Mouse (Mus musculus): ENCODE measurements at regions not wholly inside any gene's neighbourhood (a gene's known extent, or its start where the extent isn't known, plus 50 kb on each side); places are given as distances from the start of the nearest gene placed in this dataset.
A peak's percentile ranks its signal among the peaks of the same experiment; 100 is the strongest.

DNA sequence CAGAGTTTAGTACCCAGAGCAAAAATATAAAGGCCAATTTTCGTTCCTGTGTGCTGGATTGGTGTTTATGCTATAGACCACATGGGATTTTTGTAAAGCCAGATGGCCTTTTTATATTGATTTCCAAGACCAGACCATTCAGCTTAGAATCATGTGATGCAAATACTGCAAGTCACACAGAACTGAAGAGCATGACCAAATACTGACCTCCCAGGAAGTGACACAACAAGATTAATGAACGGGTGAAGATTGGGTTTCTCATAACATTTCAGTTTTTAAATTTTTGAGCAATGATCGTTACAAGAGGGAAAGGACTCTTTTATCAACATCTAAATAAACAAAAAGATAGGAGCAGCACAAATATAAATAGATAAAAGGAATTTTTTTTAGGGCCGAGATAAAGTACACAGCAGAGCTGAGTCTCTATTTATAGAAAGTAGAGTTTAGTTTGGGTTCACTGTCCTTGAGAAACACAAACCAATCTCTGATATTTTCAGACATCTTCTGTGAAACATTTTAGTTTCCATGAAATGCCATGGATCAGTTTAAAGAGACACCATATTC lies 105.7 kb upstream of the Tars start:
- TF ChIP-seq CTCF (IDR thresholded peaks at IDR 0.05; ENCODE audit: low read depth) = no peak
- H3K27me3 ChIP-seq (replicated peaks; ENCODE audit: control insufficient read depth, insufficient read depth, low read length) = no peaks in the 10 kb centered on the region
- ATAC-seq = no peak
- 29% methylated on average over 4 of the region's 4 CpGs for WGBS
- H3K36me3 ChIP-seq (ENCODE audit: control insufficient read depth, insufficient read depth) = no peaks in the 10 kb centered on the region
- H3K9ac ChIP-seq (ENCODE audit: low read depth, low read length) = no peak overlapping the region
- H3K4me3 ChIP-seq (ENCODE audit: low read depth, low read length) = no peak overlapping the region
- H3K4me2 ChIP-seq (replicated peaks; ENCODE audit: low read depth) = no peak overlapping the region
- no peak overlapping the region for H3K27ac ChIP-seq (ENCODE audit: low read depth, low read length)
- H3K9me3 ChIP-seq (ENCODE audit: control insufficient read depth) = no peaks in the 10 kb centered on the region
- H3K4me1 ChIP-seq (replicated peaks; ENCODE audit: control insufficient read depth, insufficient read depth, low read length) = no peaks in the 10 kb centered on the region

DNA sequence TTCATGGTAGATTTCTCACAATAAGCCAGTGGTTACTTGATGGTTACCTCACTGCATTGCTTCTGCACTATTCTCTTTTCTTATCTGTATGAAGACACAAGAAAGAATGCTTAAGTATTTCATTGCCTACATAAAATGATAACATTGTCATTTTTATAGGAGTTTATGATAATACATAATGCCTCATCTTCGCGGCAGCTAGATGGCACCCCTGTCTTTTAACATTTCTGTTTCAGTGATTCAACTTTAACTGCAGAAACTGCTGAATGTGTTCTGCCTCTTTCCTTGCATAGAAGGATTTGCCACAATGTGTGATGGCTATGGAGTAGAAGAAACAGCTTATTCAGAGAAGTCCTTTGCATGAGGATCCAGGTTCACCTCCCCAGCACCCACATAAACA lies 97.0 kb upstream of the Tars start:
- 80% methylated on average over 2 of the region's 2 CpGs for WGBS
- TF ChIP-seq CTCF (IDR thresholded peaks at IDR 0.05; ENCODE audit: low read depth) = peak; percentile 20
- Histone ChIP-seq H3K27ac (ENCODE audit: low read depth, low read length) (no peak overlapping the region), H3K4me3 (ENCODE audit: low read depth, low read length) (no peak overlapping the region), H3K9ac (ENCODE audit: low read depth, low read length) (no peak overlapping the region), H3K4me2 (replicated peaks; ENCODE audit: low read depth) (no peak overlapping the region), H3K27me3 (replicated peaks; ENCODE audit: control insufficient read depth, insufficient read depth, low read length) (no peaks in the 10 kb centered on the region), H3K4me1 (replicated peaks; ENCODE audit: control insufficient read depth, insufficient read depth, low read length) (no peaks in the 10 kb centered on the region), H3K36me3 (ENCODE audit: control insufficient read depth, insufficient read depth) (no peaks in the 10 kb centered on the region), H3K9me3 (ENCODE audit: control insufficient read depth) (no peaks in the 10 kb centered on the region)
- ATAC-seq = no peak

DNA sequence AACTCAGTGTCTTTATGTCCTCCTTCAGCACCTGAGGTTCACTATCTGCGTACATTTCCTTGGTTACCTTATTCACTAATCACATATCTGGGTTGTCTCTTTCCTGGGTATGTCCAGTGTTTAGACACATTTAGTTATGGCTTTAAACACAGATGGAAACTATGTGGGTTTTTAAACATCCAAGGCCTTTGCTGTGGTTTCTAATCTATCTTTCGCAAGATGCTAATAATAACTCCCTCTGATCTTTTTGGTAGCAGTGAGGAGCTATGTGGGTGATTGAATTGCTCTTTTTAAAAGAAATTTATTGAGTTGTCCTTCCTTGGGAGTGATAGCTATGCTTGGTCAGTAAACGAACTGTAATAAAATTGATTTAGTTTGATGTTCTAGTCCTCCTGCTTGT lies 89.7 kb upstream of the Tars start:
- Histone ChIP-seq H3K36me3 (ENCODE audit: control insufficient read depth, insufficient read depth) (no peaks in the 10 kb centered on the region), H3K4me2 (replicated peaks; ENCODE audit: low read depth) (no peak overlapping the region), H3K27me3 (replicated peaks; ENCODE audit: control insufficient read depth, insufficient read depth, low read length) (no peaks in the 10 kb centered on the region), H3K4me1 (replicated peaks; ENCODE audit: control insufficient read depth, insufficient read depth, low read length) (no peaks in the 10 kb centered on the region), H3K27ac (ENCODE audit: low read depth, low read length) (no peak overlapping the region), H3K9ac (ENCODE audit: low read depth, low read length) (no peak overlapping the region), H3K9me3 (ENCODE audit: control insufficient read depth) (no peaks in the 10 kb centered on the region), H3K4me3 (ENCODE audit: low read depth, low read length) (no peak overlapping the region)
- 39% methylated on average over 3 of the region's 3 CpGs for WGBS
- no peak for TF ChIP-seq CTCF (IDR thresholded peaks at IDR 0.05; ENCODE audit: low read depth)
- no peak for ATAC-seq

DNA sequence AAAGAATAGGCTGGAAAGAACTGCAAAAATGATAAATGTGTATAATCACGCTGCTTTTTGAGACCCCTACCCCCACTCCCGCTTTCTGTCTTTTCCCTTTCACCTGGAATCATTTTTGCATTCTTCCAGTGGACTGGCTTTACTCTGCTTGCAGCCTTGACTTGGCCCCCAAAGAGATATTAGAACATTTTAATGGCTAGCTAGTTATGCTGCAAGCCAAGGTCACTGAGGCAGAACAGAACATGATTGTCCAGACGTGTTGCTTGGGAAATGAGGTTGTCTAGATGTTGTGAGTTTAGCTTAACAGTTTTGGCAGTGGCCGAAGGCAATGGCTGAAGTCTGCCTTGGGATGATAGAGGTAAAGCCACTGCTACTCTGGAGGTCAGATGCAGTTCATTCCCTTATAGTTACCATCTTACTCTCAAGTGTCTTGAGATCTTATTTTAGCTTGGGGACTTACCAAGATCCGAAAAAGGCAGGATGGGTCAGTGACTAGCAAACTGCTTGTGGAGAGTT lies 87.9 kb upstream of the Tars start:
- Histone ChIP-seq H3K36me3 (ENCODE audit: control insufficient read depth, insufficient read depth) (no peaks in the 10 kb centered on the region), H3K9me3 (ENCODE audit: control insufficient read depth) (no peaks in the 10 kb centered on the region), H3K27me3 (replicated peaks; ENCODE audit: control insufficient read depth, insufficient read depth, low read length) (no peaks in the 10 kb centered on the region), H3K4me1 (replicated peaks; ENCODE audit: control insufficient read depth, insufficient read depth, low read length) (no peaks in the 10 kb centered on the region), H3K9ac (ENCODE audit: low read depth, low read length) (no peak overlapping the region), H3K4me2 (replicated peaks; ENCODE audit: low read depth) (no peak overlapping the region), H3K4me3 (ENCODE audit: low read depth, low read length) (no peak overlapping the region), H3K27ac (ENCODE audit: low read depth, low read length) (no peak overlapping the region)
- ATAC-seq = no peak
- TF ChIP-seq CTCF (IDR thresholded peaks at IDR 0.05; ENCODE audit: low read depth) = no peak
- WGBS = 77% methylated on average over 5 of the region's 5 CpGs

DNA sequence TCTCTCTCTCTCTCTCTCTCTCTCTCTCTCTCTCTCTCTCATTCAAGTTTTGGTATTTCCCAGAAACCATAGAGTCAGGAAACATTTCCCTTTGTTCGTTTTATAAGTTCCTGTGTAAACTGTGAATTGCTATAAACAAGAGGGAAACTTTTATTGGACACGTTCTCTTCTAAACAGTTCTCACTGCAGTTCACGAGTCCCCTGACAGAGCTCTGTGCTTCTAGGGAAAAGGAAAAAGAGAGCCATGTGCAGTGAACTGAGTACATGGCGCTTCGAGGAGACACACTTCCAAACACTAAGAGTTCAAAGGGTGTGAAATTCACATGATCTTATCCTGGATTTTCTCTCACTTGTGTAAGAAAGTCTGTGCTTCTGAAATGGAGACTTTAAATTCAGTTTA lies 84.5 kb upstream of the Tars start:
- Histone ChIP-seq H3K4me2 (replicated peaks; ENCODE audit: low read depth) (no peak overlapping the region), H3K27ac (ENCODE audit: low read depth, low read length) (no peak overlapping the region)
- TF ChIP-seq CTCF (IDR thresholded peaks at IDR 0.05; ENCODE audit: low read depth) = no peak

DNA sequence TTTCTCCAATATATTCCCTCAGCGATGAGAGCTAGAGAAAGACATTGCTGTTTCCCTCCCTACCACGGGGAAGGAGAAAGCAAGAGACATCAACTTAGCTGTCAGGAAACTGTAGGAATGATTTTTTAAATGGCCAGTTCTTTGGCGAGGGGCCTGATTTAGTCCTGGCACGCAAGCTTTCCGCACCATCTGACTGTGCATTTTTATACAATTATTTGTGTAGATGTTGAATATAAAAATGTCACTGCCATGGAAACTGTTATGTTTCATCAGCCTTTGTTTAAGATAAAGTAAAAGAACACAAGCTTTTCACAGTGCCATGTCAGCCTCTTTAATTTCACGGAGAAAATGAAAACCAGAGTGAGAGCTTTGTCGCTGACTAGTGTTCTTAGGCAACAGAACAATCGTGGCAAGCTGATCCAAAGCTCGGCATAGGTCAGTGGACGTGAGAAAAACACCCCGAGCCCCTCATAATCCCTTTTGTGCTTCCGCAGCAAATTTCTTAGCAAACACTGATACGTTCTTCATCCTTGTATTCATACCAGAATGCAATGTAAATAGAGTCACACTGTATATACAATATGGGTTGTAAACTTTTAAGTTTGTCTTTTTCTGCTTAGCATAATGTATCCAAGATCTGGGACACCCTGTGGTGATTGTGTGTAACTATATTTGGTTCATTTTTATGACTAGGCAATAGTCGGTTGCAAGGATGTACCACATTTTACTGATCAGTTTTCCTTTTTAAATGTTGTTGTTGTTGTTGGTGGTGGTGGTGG lies 79.9 kb upstream of the Tars start:
- TF ChIP-seq CTCF (IDR thresholded peaks at IDR 0.05; ENCODE audit: low read depth) = 0 out of 2 replicates have a peak, but pooled peaks have one; percentile 6
- Histone ChIP-seq H3K9me3 (ENCODE audit: control insufficient read depth) (no peaks in the 10 kb centered on the region), H3K36me3 (ENCODE audit: control insufficient read depth, insufficient read depth) (no peaks in the 10 kb centered on the region), H3K4me2 (replicated peaks; ENCODE audit: low read depth) (no peak overlapping the region), H3K9ac (ENCODE audit: low read depth, low read length) (no peak overlapping the region), H3K4me3 (ENCODE audit: low read depth, low read length) (no peak overlapping the region), H3K4me1 (replicated peaks; ENCODE audit: control insufficient read depth, insufficient read depth, low read length) (no peaks in the 10 kb centered on the region), H3K27ac (ENCODE audit: low read depth, low read length) (no peak overlapping the region), H3K27me3 (replicated peaks; ENCODE audit: control insufficient read depth, insufficient read depth, low read length) (no peaks in the 10 kb centered on the region)
- 75% methylated on average over 14 of the region's 14 CpGs for WGBS
- no peak for ATAC-seq

More for the DNA sequence above, 84.5 kb upstream of the Tars start:
- no peaks in the 10 kb centered on the region for H3K4me1 ChIP-seq (replicated peaks; ENCODE audit: control insufficient read depth, insufficient read depth, low read length)
- H3K9ac ChIP-seq (ENCODE audit: low read depth, low read length) = no peak overlapping the region
- no peaks in the 10 kb centered on the region for H3K27me3 ChIP-seq (replicated peaks; ENCODE audit: control insufficient read depth, insufficient read depth, low read length)
- WGBS = 53% methylated on average over 5 of the region's 5 CpGs
- H3K36me3 ChIP-seq (ENCODE audit: control insufficient read depth, insufficient read depth) = no peaks in the 10 kb centered on the region
- H3K9me3 ChIP-seq (ENCODE audit: control insufficient read depth) = no peaks in the 10 kb centered on the region
- H3K4me3 ChIP-seq (ENCODE audit: low read depth, low read length) = no peak overlapping the region
- ATAC-seq = no peak
